Mouse (Mus musculus) G1E-ER4 (cell line): Measurements from ENCODE around the gene Cfap69. TPM values are rescaled to one million over a fixed set of nuclear protein-coding genes. Genes with fewer than 3 reads are reported as not detected.

ENCODE experiments used
- GATA1 ChIP-seq: IDR thresholded peaks from one replicate; pipeline ENCODE4 v1.8.0; 2012; ENCODE audit warnings: low read length, inconsistent platforms
- polyA plus RNA-seq: library from polyadenylated mRNA; stranded (reverse); fragments of >175 nt; gene quantifications from 2 replicates; pipeline ENCODE4 v1.2.3, GENCODE M21; 2012

Gene Cfap69
- polyA plus RNA-seq, 1 experiment = not detected

- no peak for TF ChIP-seq GATA1
Measured at GRCm38 (mm10) chr5:5559798-5560197, 104.2 kb downstream of the Cfap69 start.

- TF ChIP-seq GATA1 = no peak
Measured at GRCm38 (mm10) chr5:5559079-5559740, 104.8 kb downstream of the Cfap69 start, which contains the start of gene Gtpbp10. TSS of gene Gtpbp10 (minus strand) at chr5:5559538.

- no peak for TF ChIP-seq GATA1
Measured at GRCm38 (mm10) chr5:5551110-5551509, 112.9 kb downstream of the Cfap69 start.

GRCm38 (mm10) chr5:5540385-5540784, 123.7 kb downstream of the Cfap69 start:
- TF ChIP-seq GATA1 = no peak

GRCm38 (mm10) chr5:5539771-5540170, 124.3 kb downstream of the Cfap69 start:
- TF ChIP-seq GATA1 = peak; percentile 47

- TF ChIP-seq GATA1 = no peak
Measured at GRCm38 (mm10) chr5:5536131-5536530, 127.9 kb downstream of the Cfap69 start.

GRCm38 (mm10) chr5:5533656-5534420, 130.2 kb downstream of the Cfap69 start:
- TF ChIP-seq GATA1 = no peak

Other genes starting within 250 kb of the Cfap69 start
- gene Cdk14, start 243.9 kb downstream of the Cfap69 start, polyA plus RNA-seq = not detected in 2 replicates
- gene 1700015F17Rik, start 185.1 kb downstream of the Cfap69 start, polyA plus RNA-seq = not detected in 2 replicates
- 19.6 and 23.2 TPM in 2 replicates for gene Cldn12, start 149.3 kb downstream of the Cfap69 start, polyA plus RNA-seq
- not detected in 2 replicates for gene Gtpbp10, start 104.7 kb downstream of the Cfap69 start, polyA plus RNA-seq
- not detected in 2 replicates for gene Gm8773, start 90.4 kb downstream of the Cfap69 start, polyA plus RNA-seq
- gene Steap2, start 30.3 kb upstream of the Cfap69 start, polyA plus RNA-seq = not detected in 2 replicates
- gene Steap1, start 85.1 kb upstream of the Cfap69 start, polyA plus RNA-seq = not detected in 2 replicates